Mouse (Mus musculus): Measurements from ENCODE around the gene Gng8.

Gng8 gene

DNA sequence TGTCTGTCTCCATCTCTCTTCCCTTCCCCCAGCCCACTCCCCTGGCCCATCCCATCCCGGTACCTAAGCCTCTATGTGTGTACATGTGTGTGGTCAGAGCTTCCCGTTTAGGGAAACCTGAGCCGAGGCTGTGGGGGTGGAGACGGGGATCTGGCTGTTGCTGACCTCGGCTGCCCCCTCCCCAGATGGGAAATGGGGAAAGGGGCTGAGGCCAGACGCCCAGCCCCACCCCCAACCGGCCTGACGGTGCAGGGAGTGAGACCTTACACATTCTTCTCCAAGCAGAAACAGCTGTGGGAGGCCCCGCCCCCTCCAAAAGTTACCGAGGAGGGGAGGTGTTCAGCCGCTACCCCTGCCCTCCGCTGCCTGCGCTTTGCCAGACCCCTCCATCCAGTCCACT is 15.0 kb upstream of the Gng8 start:
- DNase-seq: no peak

DNA sequence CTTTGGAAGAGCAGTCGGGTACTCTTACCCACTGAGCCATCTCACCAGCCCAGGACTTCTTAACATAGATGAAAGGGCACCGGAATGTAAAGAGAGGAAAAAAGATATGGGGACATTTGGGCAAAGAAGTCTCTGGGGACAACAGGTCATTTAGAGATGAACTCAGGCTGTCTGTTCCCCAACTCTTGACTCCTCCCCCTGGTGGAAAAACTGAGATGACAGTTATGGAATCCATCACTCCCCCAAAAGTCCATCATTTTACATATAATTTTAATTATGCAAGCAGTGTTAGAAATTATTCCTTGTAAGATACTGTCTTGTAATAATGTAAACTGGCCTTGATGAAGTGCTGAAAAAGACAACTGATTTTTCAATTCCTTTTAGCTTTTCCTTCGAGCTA is 13.9 kb upstream of the Gng8 start:
- no peak for DNase-seq

DNA sequence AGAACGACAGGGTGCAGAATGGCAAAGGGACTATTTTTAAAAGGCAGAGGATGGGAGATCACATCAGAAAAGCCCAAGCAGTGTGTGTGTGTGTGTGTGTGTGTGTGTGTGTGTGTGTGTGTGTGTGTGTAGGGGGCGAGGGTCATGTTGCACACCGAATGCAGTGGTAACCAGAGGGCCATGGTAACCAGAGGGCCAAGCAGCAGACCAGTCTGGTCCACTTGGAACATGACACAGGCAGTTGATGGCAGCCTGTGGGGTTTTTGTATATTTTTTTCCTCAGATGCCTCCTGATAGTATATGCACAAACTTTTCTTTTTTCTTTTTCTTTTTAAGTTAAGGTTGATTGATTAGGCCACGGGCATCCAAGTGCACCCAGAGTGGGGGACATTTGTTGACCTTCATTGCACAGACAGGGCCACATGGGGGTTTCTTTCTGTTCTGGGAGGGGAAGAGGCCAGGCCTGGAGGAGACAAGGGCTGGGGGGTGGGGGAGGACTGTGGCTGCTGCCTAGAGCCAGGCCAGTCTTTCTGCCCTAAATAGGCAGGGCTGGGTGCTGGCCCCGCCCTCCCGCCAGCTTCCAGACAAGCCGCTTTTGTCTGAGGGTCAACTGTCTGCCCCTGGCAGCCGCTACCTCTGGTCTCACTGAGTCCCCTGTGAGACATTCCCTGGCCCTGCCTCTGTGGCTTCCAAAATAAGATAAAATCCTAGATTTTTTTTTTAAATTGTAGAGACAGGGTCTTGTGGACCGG is 11.6 kb upstream of the Gng8 start:
- DNase-seq: no peak

DNA sequence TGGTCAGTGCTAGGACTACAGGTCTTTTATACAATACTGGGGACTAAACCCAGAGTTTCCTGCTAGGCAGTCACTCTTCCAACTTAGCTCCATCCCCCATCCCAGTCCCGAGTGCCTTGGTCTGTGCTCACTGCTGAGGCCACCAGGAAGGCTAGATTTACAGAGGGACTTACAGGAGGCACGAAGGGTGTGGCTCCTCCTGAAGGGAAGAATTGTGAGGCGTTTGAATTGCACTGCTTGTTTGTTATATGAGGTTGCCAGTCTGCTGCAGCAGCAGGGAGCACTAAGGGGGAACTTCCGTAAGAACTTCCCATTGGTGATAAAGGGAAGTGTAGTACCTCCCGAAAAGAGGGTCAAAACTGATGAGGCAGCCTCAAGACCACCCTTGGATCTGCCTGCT is 11.0 kb upstream of the Gng8 start:
- DNase-seq: no peak

DNA sequence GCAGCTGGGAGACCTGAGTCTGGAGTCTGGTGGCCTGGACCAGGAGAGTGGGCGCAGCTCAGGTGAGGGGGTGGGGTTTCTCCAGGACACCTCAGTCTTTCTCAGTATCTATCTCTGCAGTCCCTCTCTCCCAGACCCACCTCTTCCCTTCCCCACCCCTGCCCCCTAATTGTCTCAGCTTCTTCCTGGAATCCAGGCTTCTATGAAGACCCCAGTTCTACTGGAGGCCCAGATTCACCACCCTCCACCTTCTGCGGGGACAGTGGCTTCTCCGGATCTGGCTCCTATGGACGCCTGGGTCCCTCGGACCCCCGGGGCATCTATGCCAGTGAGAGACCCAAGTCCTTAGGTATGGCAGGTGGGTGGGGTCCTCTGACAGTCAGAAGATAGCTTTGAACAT is 8.4 kb upstream of the Gng8 start:
- DNase-seq: no peak

DNA sequence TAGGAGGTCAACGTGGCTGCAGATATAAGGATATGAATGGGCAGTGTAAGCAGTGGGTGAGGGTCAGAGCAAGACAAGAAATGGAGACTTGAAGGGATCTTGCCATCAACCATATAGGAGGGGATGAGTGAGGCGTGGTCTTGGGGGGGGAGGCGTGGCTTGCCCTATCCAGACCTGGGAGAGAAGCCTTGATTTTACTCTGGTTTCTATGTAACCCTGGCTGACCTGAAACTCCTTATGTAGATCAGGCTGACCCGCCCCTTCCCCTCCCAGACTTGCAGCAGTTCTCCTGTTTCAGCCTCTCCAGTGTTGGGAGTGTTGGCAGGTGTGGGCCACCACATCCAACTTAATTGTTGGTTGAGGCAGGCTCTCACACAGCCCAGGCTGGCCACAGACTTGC is 7.3 kb upstream of the Gng8 start:
- DNase-seq: no peak

DNA sequence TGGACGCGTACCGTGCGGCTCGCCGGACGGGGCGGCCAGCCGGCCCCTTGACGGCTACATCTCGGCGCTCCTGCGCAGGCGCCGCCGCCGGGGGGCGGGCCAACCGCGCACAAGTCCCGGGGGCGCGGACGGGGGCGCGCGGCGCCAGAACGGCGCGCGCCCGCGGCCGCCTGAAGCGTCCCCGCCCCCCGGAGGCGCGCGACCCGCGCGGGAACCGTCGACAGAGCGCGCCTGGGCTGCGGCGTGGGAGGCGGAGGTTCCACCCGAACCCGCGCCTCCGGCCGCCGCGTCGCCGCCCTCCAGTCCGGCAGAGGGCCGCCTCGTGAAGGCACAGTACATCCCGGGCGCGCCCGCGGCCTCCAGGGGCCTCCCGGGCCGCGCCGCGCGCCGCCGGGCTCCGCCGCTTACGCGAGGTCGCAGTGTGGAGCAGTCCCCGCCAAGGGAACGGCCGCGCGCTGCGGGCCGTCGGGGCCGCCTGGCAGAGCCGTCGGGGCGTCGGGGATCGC is 6.3 kb upstream of the Gng8 start:
- no peak for DNase-seq

DNA sequence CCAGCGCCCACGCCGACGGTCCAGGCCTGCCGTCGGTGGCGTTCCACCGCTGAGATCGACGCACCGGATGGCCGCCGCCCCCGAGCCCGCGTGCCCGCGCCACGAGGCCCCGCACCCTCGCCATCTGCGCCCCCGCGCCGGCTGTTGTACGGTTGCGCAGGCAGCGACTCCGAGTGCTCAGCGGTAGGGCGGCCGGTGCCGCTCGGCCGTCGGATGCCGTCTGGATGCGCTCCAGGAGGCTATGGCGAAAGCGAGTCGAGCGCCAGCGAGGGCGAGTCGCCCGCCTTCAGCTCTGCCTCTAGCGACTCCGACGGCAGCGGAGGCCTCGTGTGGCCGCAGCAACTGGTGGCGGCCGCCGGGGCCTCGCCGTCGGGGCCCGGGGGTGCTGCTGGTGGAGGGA is 5.7 kb upstream of the Gng8 start:
- DNase-seq: no peak

DNA sequence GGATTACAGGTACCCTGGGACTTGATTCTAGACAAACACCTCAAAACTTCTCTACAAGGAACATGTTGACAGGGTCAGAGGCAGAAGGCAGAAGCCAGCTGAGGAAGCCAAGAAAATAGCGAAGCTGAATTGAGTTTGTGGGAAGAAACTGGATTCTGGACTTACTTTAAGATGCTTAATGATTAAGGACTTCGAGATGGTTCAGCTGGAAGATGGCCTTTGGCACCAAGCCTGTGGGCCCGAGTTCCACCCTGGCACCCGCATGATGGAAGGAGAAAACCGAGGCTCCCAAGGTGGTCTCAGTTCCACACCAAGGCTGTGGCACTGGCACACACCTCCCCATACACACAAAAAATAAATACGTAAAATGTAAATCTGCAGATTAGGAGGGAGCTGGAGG is 1.1 kb upstream of the Gng8 start:
- no peak for DNase-seq

DNA sequence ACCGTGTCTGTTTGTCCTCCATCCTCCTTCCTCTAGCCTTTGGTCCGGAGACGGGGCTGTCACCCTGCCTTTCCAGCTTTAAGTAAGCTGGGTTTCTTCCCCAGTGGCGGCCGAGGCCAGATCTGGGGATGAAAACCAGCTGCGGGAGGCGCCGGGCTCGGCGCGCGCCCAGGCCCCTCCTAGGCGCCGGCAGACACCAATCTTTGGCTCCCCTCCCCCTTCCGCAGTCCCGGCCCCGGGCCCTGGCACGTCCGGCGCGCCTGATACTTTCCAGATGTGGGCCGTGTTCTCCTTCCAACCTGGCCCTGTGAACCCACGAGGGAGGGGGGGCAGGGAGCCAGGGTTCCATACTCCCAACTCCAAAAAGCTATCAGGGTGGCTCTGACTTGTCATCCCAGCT is 642 bp upstream of the Gng8 start:
- DNase-seq: peak in 1 of 2 experiments; percentile 37

DNA sequence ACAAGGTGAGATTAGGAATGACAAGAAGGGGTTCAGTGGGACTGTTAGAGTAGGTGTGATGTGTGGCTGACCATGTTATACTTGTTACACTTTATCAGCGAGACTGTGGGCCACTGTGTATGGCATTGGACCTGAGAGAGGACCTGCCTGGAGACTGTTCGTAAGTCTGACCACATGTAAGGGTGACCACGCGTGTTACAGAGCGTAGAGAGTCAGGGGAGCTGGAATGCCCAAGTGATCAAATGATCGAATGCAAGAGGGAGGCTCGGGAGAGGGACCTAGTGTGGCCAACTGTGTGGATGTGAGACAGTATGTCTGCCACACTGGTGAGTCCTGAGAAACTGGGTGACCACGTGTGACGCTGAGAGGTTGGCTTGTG is 755 bp downstream of the Gng8 start:
- DNase-seq: no peak

DNA sequence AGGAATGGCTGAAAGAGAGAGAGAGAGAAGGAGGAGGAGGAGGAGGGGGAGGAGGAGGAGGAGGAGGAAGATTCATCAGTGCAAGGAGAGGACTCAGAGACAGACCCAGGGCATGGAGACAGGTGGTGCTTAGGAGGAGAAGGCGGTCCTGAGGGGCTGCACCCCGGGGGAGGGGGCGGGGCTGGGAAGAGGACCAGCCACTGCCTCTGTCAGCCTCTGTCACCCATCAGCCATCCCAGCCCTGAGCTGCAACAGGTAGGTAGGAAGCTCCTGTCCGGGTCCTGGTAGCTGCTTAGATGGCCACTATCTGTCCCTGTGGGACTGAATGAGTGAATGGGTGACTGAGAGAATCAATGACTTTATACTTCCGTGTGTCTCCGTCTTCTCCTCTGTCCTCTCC is 2.0 kb downstream of the Gng8 start:
- DNase-seq: no peak

DNA sequence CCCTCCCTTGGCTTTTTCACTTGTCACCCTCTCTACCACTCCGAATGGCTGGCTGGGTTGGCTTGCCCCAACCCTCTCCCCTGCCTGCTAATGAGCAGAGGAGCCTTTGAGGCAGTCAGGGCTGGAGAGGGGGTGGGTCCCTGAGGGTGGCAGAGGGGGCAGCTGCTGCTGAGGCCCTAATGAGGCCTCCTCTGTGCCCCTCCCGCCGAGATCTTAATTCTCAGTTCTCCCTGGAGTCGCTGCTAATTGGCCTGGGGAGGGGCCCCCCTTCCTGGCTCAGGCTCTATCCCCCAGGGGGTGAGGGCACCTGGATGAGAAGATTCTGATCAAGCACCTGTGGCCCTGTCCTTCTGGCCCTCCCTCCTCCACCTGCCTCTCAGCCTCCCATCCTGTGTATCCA is 2.7 kb downstream of the Gng8 start:
- no peak for DNase-seq

DNA sequence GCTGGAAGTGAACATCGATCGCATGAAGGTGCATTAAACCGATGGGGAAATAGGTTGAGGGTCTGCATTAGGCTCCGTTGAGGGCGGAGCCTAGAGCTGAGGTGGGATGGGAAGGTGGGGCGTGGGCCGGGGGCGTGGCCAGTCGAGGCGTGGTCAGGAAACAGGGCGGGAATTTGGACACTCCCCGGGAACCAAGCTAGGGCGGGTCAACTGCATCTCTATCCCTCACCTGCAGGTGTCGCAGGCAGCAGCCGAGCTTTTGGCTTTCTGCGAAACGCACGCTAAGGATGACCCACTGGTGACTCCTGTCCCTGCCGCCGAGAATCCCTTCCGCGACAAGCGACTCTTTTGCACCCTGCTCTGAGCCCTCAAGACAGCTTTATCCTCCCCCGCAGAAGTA is 3.4 kb downstream of the Gng8 start:
- DNase-seq: peak; percentile 56 to 75

DNA sequence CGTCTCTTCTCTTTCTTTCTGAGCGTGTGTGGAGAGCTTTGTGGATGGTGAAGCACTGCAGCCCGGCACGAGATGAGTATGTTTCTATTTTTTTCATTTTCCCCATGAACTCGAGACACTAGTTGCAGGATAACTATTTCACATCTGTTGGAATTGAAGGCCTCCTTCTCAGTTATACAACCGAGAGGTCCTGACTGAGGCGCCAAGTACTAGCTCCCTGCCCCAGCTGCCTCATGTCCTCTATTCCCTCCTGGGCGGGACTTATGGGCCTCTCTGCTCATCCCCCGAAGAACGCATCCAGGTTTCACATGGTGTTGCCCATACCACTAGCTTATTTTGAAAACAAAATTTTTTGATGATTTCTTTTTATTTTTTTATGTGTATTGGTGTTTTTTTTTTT is 3.9 kb downstream of the Gng8 start:
- no peak for DNase-seq

DNA sequence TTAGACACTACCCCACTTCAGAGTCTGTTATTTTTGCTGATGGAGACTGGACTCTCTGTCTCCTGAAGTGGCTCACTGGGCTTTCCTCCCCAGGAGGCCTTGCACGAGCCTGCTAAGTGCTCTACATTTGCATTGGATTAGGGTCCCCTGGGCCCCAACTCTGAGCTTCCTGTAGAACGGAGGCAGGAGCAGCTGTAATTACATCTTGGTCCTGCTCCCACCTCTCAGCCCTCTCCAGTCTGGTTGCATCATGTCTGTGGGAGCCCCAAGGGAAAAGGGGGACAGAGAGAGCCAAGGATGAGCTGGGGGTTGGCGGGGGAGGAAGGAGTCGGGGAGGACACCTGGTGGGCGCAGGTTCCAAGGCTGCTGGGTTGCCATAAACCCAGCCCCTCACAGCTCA is 8.9 kb downstream of the Gng8 start:
- no peak for DNase-seq

DNA sequence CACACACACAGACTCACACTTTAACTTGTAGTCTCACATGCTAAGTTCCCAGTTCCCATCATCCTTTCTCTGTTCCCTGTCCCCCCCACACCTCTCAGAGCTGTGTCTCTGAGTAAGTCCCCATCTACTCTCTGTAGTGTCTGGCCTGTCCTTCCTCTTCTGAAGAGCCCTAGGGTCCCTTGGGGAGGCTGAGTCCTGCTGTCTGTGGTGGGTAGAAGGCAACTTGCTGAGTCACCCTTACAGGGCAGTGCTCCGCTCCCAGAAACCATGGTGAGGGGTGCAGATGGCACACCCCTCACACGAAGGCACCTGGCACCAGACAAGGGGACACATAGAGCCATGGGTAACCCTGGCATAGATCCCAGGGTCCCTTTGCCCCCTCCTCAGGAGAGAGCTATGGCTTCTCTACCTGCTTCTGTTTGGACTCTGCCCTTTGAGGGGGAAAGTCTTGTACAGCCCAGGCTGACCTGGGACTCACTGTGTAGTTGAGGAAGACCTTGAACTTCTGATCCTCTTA is 11.9 kb downstream of the Gng8 start:
- no peak for DNase-seq

DNA sequence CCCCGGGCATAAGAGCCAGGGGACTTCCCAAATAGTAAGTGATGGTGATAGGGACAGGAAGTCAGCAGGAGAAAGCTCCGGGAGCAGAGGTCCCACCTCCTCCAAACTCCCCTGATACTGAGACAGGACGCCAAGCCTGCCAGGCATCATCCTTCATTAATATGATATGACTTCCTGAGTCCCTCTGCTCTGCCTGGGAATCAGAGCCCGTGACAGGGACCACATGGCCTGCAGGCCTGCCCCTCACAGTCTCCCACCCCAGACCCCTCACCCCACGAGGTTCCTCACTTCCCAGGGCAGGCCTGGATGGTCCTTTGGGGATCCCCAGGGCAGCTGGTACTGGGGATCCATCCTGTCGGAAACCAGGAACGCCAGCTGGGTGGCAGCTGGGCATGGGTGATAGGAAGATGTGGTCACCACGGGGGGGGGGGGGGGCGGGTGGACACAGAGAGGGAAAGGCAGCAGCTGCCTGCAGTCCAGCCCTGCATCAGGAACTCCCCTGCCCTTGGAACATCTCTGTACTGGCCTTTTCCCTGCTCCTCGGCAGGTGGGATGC is 12.6 kb downstream of the Gng8 start:
- DNase-seq: no peak

DNA sequence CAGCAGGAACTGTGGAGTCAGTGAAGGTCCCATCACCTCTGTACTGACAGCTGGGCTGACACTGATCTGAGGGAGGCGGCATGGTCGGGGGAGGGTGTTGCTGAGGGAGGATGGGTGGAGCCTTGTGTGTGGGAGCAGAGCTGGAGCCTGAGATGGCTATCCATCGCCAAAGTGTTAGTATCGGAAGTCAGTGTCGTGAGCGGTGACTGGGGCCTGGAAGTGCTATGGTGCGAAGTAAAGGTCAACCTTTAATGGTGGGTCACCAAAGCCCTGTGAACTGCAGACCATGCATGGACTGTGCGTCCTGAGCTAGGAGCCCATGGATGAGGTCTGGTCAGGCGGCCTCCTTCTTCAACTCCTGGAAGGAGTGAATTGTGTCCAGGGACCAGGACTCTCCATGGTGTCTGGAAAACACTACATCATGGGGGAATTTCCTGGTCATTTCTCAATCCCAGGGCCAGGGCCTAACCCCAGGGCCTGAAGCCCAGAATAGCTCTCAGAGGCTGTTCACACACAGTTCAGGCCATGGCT is 14.0 kb downstream of the Gng8 start:
- no peak for DNase-seq

DNA sequence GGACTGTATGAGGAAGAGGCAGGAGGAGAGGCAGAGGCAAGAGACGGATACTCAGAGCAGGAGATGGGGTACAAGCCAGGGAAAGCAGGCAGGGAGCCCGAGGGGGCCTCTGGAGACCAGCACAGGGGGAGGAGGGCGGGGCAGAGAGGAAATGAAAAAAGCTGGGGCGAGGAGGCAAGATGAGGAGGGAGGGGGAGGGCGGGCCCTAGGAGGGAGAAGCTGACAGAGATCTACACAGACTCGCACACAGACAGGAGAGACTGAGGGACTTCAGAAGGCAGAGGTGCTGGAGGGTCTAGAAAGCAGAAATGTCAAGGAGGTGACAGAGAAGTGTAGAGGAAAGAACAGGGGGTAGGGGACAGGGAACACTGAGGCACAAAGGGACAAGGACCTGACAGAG is 14.7 kb downstream of the Gng8 start, which contains the start of gene Ptgir:
Gene Ptgir (plus strand): TSS at position 210 of the 400 bp plus-strand sequence.
- no peak for DNase-seq

DNA sequence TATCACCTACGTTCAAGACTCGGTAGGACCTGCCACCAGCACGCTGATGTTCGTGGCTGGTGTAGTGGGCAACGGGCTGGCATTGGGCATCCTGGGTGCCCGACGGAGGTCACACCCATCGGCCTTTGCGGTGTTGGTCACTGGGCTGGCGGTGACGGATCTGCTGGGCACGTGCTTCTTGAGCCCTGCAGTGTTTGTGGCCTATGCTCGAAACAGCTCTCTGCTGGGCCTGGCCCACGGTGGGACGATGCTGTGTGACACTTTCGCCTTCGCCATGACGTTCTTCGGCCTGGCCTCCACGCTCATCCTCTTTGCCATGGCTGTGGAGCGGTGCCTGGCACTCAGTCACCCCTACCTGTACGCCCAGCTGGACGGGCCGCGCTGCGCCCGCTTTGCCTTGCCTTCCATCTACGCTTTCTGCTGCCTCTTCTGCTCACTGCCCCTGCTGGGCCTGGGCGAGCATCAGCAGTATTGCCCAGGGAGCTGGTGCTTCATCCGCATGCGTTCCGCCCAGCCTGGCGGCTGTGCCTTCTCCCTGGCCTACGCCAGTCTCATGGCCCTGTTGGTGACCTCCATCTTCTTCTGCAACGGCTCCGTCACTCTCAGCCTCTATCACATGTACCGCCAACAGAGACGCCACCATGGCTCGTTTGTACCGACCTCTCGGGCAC is 15.4 kb downstream of the Gng8 start:
- DNase-seq: no peak

DNA sequence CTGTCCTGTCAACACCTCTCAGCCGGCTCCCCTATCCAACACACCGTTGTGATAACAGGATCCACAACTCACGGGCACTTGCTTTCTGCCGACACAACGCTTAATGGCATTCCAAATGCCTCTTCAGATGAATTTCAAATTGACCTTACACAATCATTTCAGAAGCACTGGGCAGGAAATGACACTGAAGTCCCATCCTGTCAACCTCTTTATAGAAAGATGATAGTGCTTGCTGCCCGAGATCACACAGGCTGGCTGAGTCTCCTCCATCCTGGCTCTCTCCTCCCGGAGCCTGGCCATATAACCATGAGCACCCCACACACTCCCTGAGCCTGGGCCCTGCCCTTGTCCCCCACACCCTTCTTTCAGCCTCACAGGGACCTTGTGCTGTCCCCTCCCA is 16.3 kb downstream of the Gng8 start:
- no peak for DNase-seq

DNA sequence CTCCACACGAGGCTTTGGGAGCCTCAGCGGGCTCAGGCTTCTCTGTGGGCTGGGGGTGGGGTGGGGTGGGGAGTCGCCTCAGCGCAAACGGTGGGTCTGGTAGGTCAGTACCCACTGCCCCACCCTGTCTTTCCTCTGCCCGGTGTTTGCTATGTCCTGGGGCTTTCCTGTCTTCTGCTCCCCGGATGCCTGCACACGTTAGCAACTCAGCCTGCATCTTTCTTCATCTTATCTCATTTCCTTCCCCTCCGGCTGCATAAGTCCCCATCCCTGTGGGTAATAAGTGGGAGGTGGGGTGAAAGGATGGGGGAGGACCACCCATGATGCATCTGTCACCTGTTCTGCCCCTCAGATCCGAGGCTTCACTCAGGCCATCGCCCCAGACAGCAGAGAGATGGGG is 16.8 kb downstream of the Gng8 start:
- no peak for DNase-seq

DNA sequence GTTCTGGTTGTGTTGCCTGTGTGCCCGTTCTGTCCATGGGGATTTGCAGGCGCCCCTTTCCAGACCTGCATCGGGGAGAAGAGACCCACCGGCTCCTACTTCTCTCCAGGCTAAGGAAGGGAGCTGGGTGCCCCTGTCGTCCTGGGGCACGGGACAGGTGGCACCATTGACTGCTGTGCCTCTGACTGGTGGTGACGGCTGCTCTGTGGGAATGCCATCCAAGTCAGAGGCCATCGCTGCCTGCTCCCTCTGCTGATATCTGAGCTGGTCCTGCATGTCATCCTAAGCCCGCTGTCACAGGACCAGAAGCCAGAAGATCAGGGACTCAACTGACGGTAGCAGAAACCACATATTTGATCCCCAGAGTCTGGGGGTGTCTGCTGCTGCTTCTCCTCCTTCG is 17.3 kb downstream of the Gng8 start:
- DNase-seq: no peak

Measured in kidney, adult 8-10 months (tissue).